Mouse (Mus musculus) stomach, embryonic 15.5 days (tissue): Measurements from ENCODE around the gene Usp31. TPM values are rescaled to one million over a fixed set of nuclear protein-coding genes. Genes with fewer than 3 reads are reported as not detected.

Experiments
- ATAC-seq: fragments of 200-750 bp; cut with Nextera tagmentation; 2 replicates; pipeline ENCODE4 v1.8.0; 2017; ENCODE audit warnings: low read depth, moderate number of reproducible peaks, moderate TSS enrichment; ENCODE audit not compliant: insufficient read depth, low FRiP score
- H3K27ac ChIP-seq: fragments of 300-500 bp; sonication (generic); 2 replicates; pipeline ENCODE4 v1.5.1; 2015; ENCODE audit warnings: mild to moderate bottlenecking, inconsistent platforms
- H3K27me3 ChIP-seq: fragments of 300-500 bp; sonication (generic); replicated peaks from 2 replicates; pipeline ENCODE4 v1.6.1; 2015; ENCODE audit warnings: inconsistent platforms
- H3K36me3 ChIP-seq: fragments of 300-500 bp; sonication (generic); 2 replicates; pipeline ENCODE4 v1.6.1; 2015; ENCODE audit warnings: inconsistent platforms
- H3K4me1 ChIP-seq: fragments of 300-500 bp; sonication (generic); 2 replicates; pipeline ENCODE4 v1.6.1; 2015; ENCODE audit warnings: inconsistent platforms
- H3K4me2 ChIP-seq: fragments of 300-500 bp; sonication (generic); 2 replicates; pipeline ENCODE4 v1.6.1; 2015; ENCODE audit warnings: mild to moderate bottlenecking, inconsistent platforms
- H3K4me3 ChIP-seq: fragments of 300-500 bp; sonication (generic); replicated peaks from 2 replicates; pipeline ENCODE4 v1.5.1; 2015; ENCODE audit warnings: inconsistent platforms
- H3K9ac ChIP-seq: fragments of 300-500 bp; sonication (generic); 2 replicates; pipeline ENCODE4 v1.6.1; 2015; ENCODE audit warnings: inconsistent platforms
- H3K9me3 ChIP-seq: fragments of 300-500 bp; sonication (generic); 2 replicates; pipeline ENCODE4 v1.6.1; 2016; ENCODE audit warnings: inconsistent platforms
- WGBS: fragments of 180-500 bp; shearing (Covaris S2); methylation state at CpG from one replicate; pipeline ENCODE4 v1.1.7; 2015; 5-methylcytosine and 5-hydroxymethylcytosine counted together
- polyA plus RNA-seq: library from polyadenylated mRNA; unstranded; fragments of >200 nt; fragmentation: Nextera tagmentation; extraction: Ambion mirVana; gene quantifications from 2 replicates; pipeline ENCODE4 v1.2.1, GENCODE M21; 2015

The Usp31 gene
- polyA plus RNA-seq, result 1.9 and 2.0 TPM in 2 replicates

GRCm38 (mm10) chr7:121707073-121707667 lies at the start of gene Usp31:
Usp31 (minus strand) TSS chr7:121707253.
- Histone ChIP-seq H3K4me1 (peaks cover 9% of the 10 kb centered on the region; the same call in 1 of the 2 replicates), H3K9ac (peak within 1 kb of the TSS; percentile 55), H3K4me2 (peak within 1 kb of the TSS; percentile 84), H3K4me3 (peak within 1 kb of the TSS; percentile 83), H3K27ac (peak within 1 kb of the TSS; percentile 66; the same call in 1 of the 2 replicates), H3K36me3 (no peaks in the 10 kb centered on the region), H3K9me3 (no peaks in the 10 kb centered on the region), H3K27me3 (no peaks in the 10 kb centered on the region)
- under 1% methylated on average over 76 of the region's 82 CpGs for WGBS
- peak; percentile 98 for ATAC-seq

GRCm38 (mm10) chr7:121754748-121755147 lies 47.7 kb upstream of the Usp31 start:
- no peak overlapping the region for H3K4me2 ChIP-seq
- 0 out of 2 replicates have a peak, but pooled peaks have one; percentile 18 for ATAC-seq
- H3K9ac ChIP-seq, result no peak overlapping the region
- WGBS, result 58% methylated on average over 8 of the region's 8 CpGs
- no peaks in the 10 kb centered on the region for H3K27me3 ChIP-seq
- H3K27ac ChIP-seq, result no peak overlapping the region
- no peaks in the 10 kb centered on the region for H3K9me3 ChIP-seq
- H3K4me1 ChIP-seq, result no peaks in the 10 kb centered on the region
- no peaks in the 10 kb centered on the region for H3K36me3 ChIP-seq
- H3K4me3 ChIP-seq, result no peak overlapping the region

GRCm38 (mm10) chr7:121750244-121750643 lies 43.2 kb upstream of the Usp31 start:
- no peak overlapping the region for H3K9ac ChIP-seq
- H3K9me3 ChIP-seq, result no peaks in the 10 kb centered on the region
- 75% methylated on average over 5 of the region's 5 CpGs for WGBS
- H3K36me3 ChIP-seq, result no peaks in the 10 kb centered on the region
- no peak for ATAC-seq
- H3K27ac ChIP-seq, result no peak overlapping the region
- no peaks in the 10 kb centered on the region for H3K4me1 ChIP-seq
- no peak overlapping the region for H3K4me2 ChIP-seq
- H3K4me3 ChIP-seq, result no peak overlapping the region
- H3K27me3 ChIP-seq, result no peaks in the 10 kb centered on the region

- WGBS, result 57% methylated on average over 29 of the region's 29 CpGs
- no peaks in the 10 kb centered on the region for H3K9me3 ChIP-seq
- no peak overlapping the region for H3K9ac ChIP-seq
- H3K4me1 ChIP-seq, result no peaks in the 10 kb centered on the region
- no peak overlapping the region for H3K27ac ChIP-seq
- H3K4me2 ChIP-seq, result no peak overlapping the region
- H3K4me3 ChIP-seq, result no peak overlapping the region
- 0 out of 2 replicates have a peak, but pooled peaks have one; percentile 47 for ATAC-seq
- no peaks in the 10 kb centered on the region for H3K36me3 ChIP-seq
- 0 out of 2 replicates have a peak, but pooled peaks cover 10% of the 10 kb centered on the region for H3K27me3 ChIP-seq
Measured at GRCm38 (mm10) chr7:121737511-121738415, 30.7 kb upstream of the Usp31 start.

GRCm38 (mm10) chr7:121734171-121734831 lies 27.2 kb upstream of the Usp31 start, which contains the start of gene Scnn1g:
Scnn1g (plus strand) TSS chr7:121734479.
- peak; percentile 83 for ATAC-seq
- Histone ChIP-seq H3K4me2 (peak within 1 kb of the TSS; percentile 57), H3K27ac (no peak within 1 kb of the TSS), H3K9me3 (no peaks in the 10 kb centered on the region), H3K4me1 (no peaks in the 10 kb centered on the region), H3K36me3 (no peaks in the 10 kb centered on the region), H3K9ac (no peak within 1 kb of the TSS), H3K27me3 (0 out of 2 replicates have a peak, but pooled peaks cover 10% of the 10 kb centered on the region), H3K4me3 (peak within 1 kb of the TSS; percentile 38)
- WGBS, result under 1% methylated on average over 38 of the region's 38 CpGs

GRCm38 (mm10) chr7:121730225-121730624 lies 23.2 kb upstream of the Usp31 start:
- H3K4me3 ChIP-seq, result no peak overlapping the region
- WGBS, result 13% methylated on average over 5 of the region's 5 CpGs
- no peak for ATAC-seq
- no peaks in the 10 kb centered on the region for H3K36me3 ChIP-seq
- no peak overlapping the region for H3K4me2 ChIP-seq
- H3K9me3 ChIP-seq, result no peaks in the 10 kb centered on the region
- H3K4me1 ChIP-seq, result no peaks in the 10 kb centered on the region
- H3K27ac ChIP-seq, result no peak overlapping the region
- H3K27me3 ChIP-seq, result 0 out of 2 replicates have a peak, but pooled peaks cover 6% of the 10 kb centered on the region
- no peak overlapping the region for H3K9ac ChIP-seq

GRCm38 (mm10) chr7:121717031-121717430 lies 10.0 kb upstream of the Usp31 start:
- Histone ChIP-seq H3K4me2 (no peak overlapping the region), H3K9me3 (no peaks in the 10 kb centered on the region), H3K36me3 (no peaks in the 10 kb centered on the region), H3K9ac (no peak overlapping the region), H3K27ac (no peak overlapping the region), H3K4me1 (no peaks in the 10 kb centered on the region), H3K4me3 (no peak overlapping the region), H3K27me3 (no peaks in the 10 kb centered on the region)
- 72% methylated on average over 7 of the region's 7 CpGs for WGBS
- ATAC-seq, result no peak

GRCm38 (mm10) chr7:121711171-121711570 lies 4.1 kb upstream of the Usp31 start:
- Histone ChIP-seq H3K36me3 (no peaks in the 10 kb centered on the region), H3K4me3 (no peak overlapping the region), H3K4me1 (peaks cover 3% of the 10 kb centered on the region; the same call in 1 of the 2 replicates), H3K27me3 (no peaks in the 10 kb centered on the region), H3K27ac (no peak overlapping the region; the same call in 1 of the 2 replicates), H3K9ac (no peak overlapping the region), H3K9me3 (no peaks in the 10 kb centered on the region), H3K4me2 (no peak overlapping the region)
- WGBS, result 50% methylated on average over 2 of the region's 2 CpGs
- ATAC-seq, result no peak

GRCm38 (mm10) chr7:121706411-121707072 lies 511 bp downstream of the Usp31 start:
- H3K4me1 ChIP-seq, result peaks cover 9% of the 10 kb centered on the region; the same call in 1 of the 2 replicates
- peak overlapping the region; percentile 83 for H3K4me3 ChIP-seq
- ATAC-seq, result peak; percentile 23
- no peaks in the 10 kb centered on the region for H3K9me3 ChIP-seq
- H3K27me3 ChIP-seq, result no peaks in the 10 kb centered on the region
- peak overlapping the region; percentile 55 for H3K9ac ChIP-seq
- peak overlapping the region; percentile 66; the same call in 1 of the 2 replicates for H3K27ac ChIP-seq
- H3K4me2 ChIP-seq, result peak overlapping the region; percentile 84
- WGBS, result under 1% methylated on average over 59 of the region's 77 CpGs
- H3K36me3 ChIP-seq, result no peaks in the 10 kb centered on the region

GRCm38 (mm10) chr7:121705051-121705450 lies 2.0 kb downstream of the Usp31 start:
- Histone ChIP-seq H3K27ac (no peak overlapping the region), H3K4me3 (no peak overlapping the region), H3K36me3 (no peaks in the 10 kb centered on the region), H3K4me2 (no peak overlapping the region), H3K27me3 (no peaks in the 10 kb centered on the region), H3K9me3 (no peaks in the 10 kb centered on the region), H3K9ac (no peak overlapping the region), H3K4me1 (peaks cover 9% of the 10 kb centered on the region; the same call in 1 of the 2 replicates)
- WGBS, result 85% methylated on average over 2 of the region's 2 CpGs
- no peak for ATAC-seq

GRCm38 (mm10) chr7:121701983-121702382 lies 5.1 kb downstream of the Usp31 start:
- 48% methylated on average over 6 of the region's 6 CpGs for WGBS
- Histone ChIP-seq H3K4me3 (no peak overlapping the region), H3K36me3 (no peaks in the 10 kb centered on the region), H3K4me1 (peaks cover 9% of the 10 kb centered on the region; the same call in 1 of the 2 replicates), H3K27me3 (no peaks in the 10 kb centered on the region), H3K9ac (no peak overlapping the region), H3K27ac (no peak overlapping the region), H3K9me3 (no peaks in the 10 kb centered on the region), H3K4me2 (no peak overlapping the region)
- ATAC-seq, result no peak
